Mouse (Mus musculus) C2C12 (cell line): ENCODE data around the gene Pfkfb3. TPM values are rescaled to one million over a fixed set of nuclear protein-coding genes. Genes with fewer than 3 reads are reported as not detected.
A peak's percentile ranks its signal among the peaks of the same experiment; 100 is the strongest.

Experiments
- H3K27me3 ChIP-seq: one replicate; pipeline ENCODE4 v1.6.1; 2011; ENCODE audit not compliant: control insufficient read depth, insufficient read depth, insufficient read length
- H3K36me3 ChIP-seq: one replicate; pipeline ENCODE4 v1.6.1; 2011; ENCODE audit not compliant: control insufficient read depth, insufficient read depth
- H3K4me3 ChIP-seq: one replicate; pipeline ENCODE4 v1.5.1; 2011; ENCODE audit warnings: mild to moderate bottlenecking, control low read depth; ENCODE audit not compliant: poor library complexity, insufficient read depth, severe bottlenecking
- H3K79me2 ChIP-seq: one replicate; pipeline ENCODE4 v1.6.1; 2011; ENCODE audit not compliant: control insufficient read depth, insufficient read depth
- H3K79me3 ChIP-seq: one replicate; pipeline ENCODE4 v1.6.1; 2011; ENCODE audit warnings: low read depth, control low read depth
- H3ac ChIP-seq: one replicate; pipeline ENCODE3; 2011; ENCODE audit warnings: low read depth; ENCODE audit not compliant: control insufficient read depth, insufficient read length
- CEBPB ChIP-seq: IDR thresholded peaks from one replicate; pipeline ENCODE4 v1.6.1; 2011; ENCODE audit warnings: low read depth, mild to moderate bottlenecking, control low read depth, moderate library complexity
- CTCF ChIP-seq: IDR thresholded peaks from one replicate; pipeline ENCODE4 v1.5.1; 2011; ENCODE audit not compliant: control insufficient read depth, insufficient read depth, insufficient read length
- FOSL1 ChIP-seq: IDR thresholded peaks from one replicate; pipeline ENCODE4 v1.8.0; 2011; ENCODE audit warnings: mild to moderate bottlenecking, low read length; ENCODE audit not compliant: poor library complexity, insufficient read depth, severe bottlenecking
- MAX ChIP-seq: IDR thresholded peaks from one replicate; pipeline ENCODE4 v1.6.1; 2011; ENCODE audit warnings: mild to moderate bottlenecking, control low read depth
- MYOD1 ChIP-seq: IDR thresholded peaks from one replicate; pipeline ENCODE4 v1.6.1; 2011; ENCODE audit warnings: low read depth; ENCODE audit not compliant: control insufficient read depth, insufficient read length
- MYOG ChIP-seq: IDR thresholded peaks from one replicate; pipeline ENCODE4 v1.6.1; 2011; ENCODE audit not compliant: control insufficient read depth, insufficient read length; ENCODE audit errors: extremely low read depth
- USF1 ChIP-seq: IDR thresholded peaks from one replicate; pipeline ENCODE4 v1.6.1; 2011; ENCODE audit warnings: low read depth, mild to moderate bottlenecking, control low read depth, moderate library complexity
- polyA plus RNA-seq: library from polyadenylated mRNA; unstranded; fragments of >200 nt; fragmentation: generic; extraction: Trizol; gene quantifications from one replicate; pipeline ENCODE4 v1.2.1, GENCODE M21; 2012; ENCODE audit warnings: missing spikeins

The Pfkfb3 gene
- polyA plus RNA-seq, 1 experiment, result 4.2 TPM

GRCm38 (mm10) chr2:11557244-11557643 is 3.4 kb upstream of the Pfkfb3 start:
- TF ChIP-seq CEBPB (no peak), FOSL1 (no peak), MYOD1 (no peak), MYOG (no peak), CTCF (no peak), USF1 (no peak), MAX (no peak)
- no peaks in the 10 kb centered on the region for H3K79me3 ChIP-seq
- no peak overlapping the region for H3K4me3 ChIP-seq
- H3K27me3 ChIP-seq, result no peaks in the 10 kb centered on the region
- no peaks in the 10 kb centered on the region for H3K79me2 ChIP-seq
- H3ac ChIP-seq, result no peak overlapping the region
- H3K36me3 ChIP-seq, result no peaks in the 10 kb centered on the region

- Histone ChIP-seq H3K79me2 (no peaks in the 10 kb centered on the region), H3K36me3 (no peaks in the 10 kb centered on the region), H3ac (no peak overlapping the region), H3K27me3 (no peaks in the 10 kb centered on the region), H3K4me3 (no peak overlapping the region), H3K79me3 (no peaks in the 10 kb centered on the region)
- TF ChIP-seq USF1 (no peak), CEBPB (no peak), MAX (no peak), FOSL1 (no peak), CTCF (no peak), MYOD1 (no peak), MYOG (no peak)
Observed at GRCm38 (mm10) chr2:11555316-11555715, 1.4 kb upstream of the Pfkfb3 start.

GRCm38 (mm10) chr2:11552966-11553451 is 868 bp downstream of the Pfkfb3 start:
- H3K27me3 ChIP-seq, result no peaks in the 10 kb centered on the region

GRCm38 (mm10) chr2:11552297-11552821 is 1.5 kb downstream of the Pfkfb3 start:
- H3ac ChIP-seq, result no peak overlapping the region
- H3K36me3 ChIP-seq, result no peaks in the 10 kb centered on the region
- H3K79me3 ChIP-seq, result no peaks in the 10 kb centered on the region
- TF ChIP-seq CEBPB, result no peak
- TF ChIP-seq MYOD1, result no peak
- no peak for TF ChIP-seq MAX
- no peak for TF ChIP-seq CTCF
- TF ChIP-seq MYOG, result no peak
- no peak for TF ChIP-seq FOSL1
- no peak for TF ChIP-seq USF1
- no peaks in the 10 kb centered on the region for H3K27me3 ChIP-seq
- H3K4me3 ChIP-seq, result no peak overlapping the region
- no peaks in the 10 kb centered on the region for H3K79me2 ChIP-seq

More at GRCm38 (mm10) chr2:11552966-11553451, 868 bp downstream of the Pfkfb3 start:
- H3K79me3 ChIP-seq, result no peaks in the 10 kb centered on the region
- peak overlapping the region; percentile 85 for H3ac ChIP-seq
- no peaks in the 10 kb centered on the region for H3K36me3 ChIP-seq
- no peaks in the 10 kb centered on the region for H3K79me2 ChIP-seq
- TF ChIP-seq MYOG (no peak), FOSL1 (no peak), CEBPB (no peak), MAX (no peak), USF1 (no peak), CTCF (no peak), MYOD1 (no peak)
- H3K4me3 ChIP-seq, result peak overlapping the region; percentile 37

GRCm38 (mm10) chr2:11551726-11552125 is 2.2 kb downstream of the Pfkfb3 start:
- Histone ChIP-seq H3K4me3 (no peak overlapping the region), H3K79me3 (no peaks in the 10 kb centered on the region), H3K79me2 (no peaks in the 10 kb centered on the region), H3K36me3 (no peaks in the 10 kb centered on the region), H3K27me3 (no peaks in the 10 kb centered on the region), H3ac (no peak overlapping the region)
- TF ChIP-seq FOSL1 (no peak), USF1 (no peak), MYOD1 (no peak), MYOG (no peak), MAX (no peak), CTCF (no peak), CEBPB (no peak)

- H3K36me3 ChIP-seq, result no peaks in the 10 kb centered on the region
- H3ac ChIP-seq, result no peak overlapping the region
- TF ChIP-seq MYOG, result no peak
- TF ChIP-seq MYOD1, result no peak
- no peak for TF ChIP-seq CEBPB
- no peak for TF ChIP-seq CTCF
- TF ChIP-seq MAX, result no peak
- no peak for TF ChIP-seq FOSL1
- no peak for TF ChIP-seq USF1
Observed at GRCm38 (mm10) chr2:11548508-11548907, 5.4 kb downstream of the Pfkfb3 start.

More at GRCm38 (mm10) chr2:11548508-11548907, 5.4 kb downstream of the Pfkfb3 start:
- H3K27me3 ChIP-seq, result no peaks in the 10 kb centered on the region
- H3K79me3 ChIP-seq, result no peaks in the 10 kb centered on the region
- H3K79me2 ChIP-seq, result no peaks in the 10 kb centered on the region
- H3K4me3 ChIP-seq, result no peak overlapping the region
